Mouse (Mus musculus) C2C12 (cell line): ENCODE data around the gene Cmss1. TPM values are rescaled to one million over a fixed set of nuclear protein-coding genes. Genes with fewer than 3 reads are reported as not detected.

Experiments
- H3K27me3 ChIP-seq: one replicate; pipeline ENCODE4 v1.6.1; 2011; ENCODE audit not compliant: control insufficient read depth, insufficient read depth, insufficient read length
- H3K36me3 ChIP-seq: one replicate; pipeline ENCODE4 v1.6.1; 2011; ENCODE audit not compliant: control insufficient read depth, insufficient read depth
- H3K4me3 ChIP-seq: one replicate; pipeline ENCODE4 v1.5.1; 2011; ENCODE audit warnings: mild to moderate bottlenecking, control low read depth; ENCODE audit not compliant: poor library complexity, insufficient read depth, severe bottlenecking
- H3K79me2 ChIP-seq: one replicate; pipeline ENCODE4 v1.6.1; 2011; ENCODE audit not compliant: control insufficient read depth, insufficient read depth
- H3K79me3 ChIP-seq: one replicate; pipeline ENCODE4 v1.6.1; 2011; ENCODE audit warnings: low read depth, control low read depth
- H3ac ChIP-seq: one replicate; pipeline ENCODE3; 2011; ENCODE audit warnings: low read depth; ENCODE audit not compliant: control insufficient read depth, insufficient read length
- CEBPB ChIP-seq: IDR thresholded peaks from one replicate; pipeline ENCODE4 v1.6.1; 2011; ENCODE audit warnings: low read depth, mild to moderate bottlenecking, control low read depth, moderate library complexity
- CTCF ChIP-seq: IDR thresholded peaks from one replicate; pipeline ENCODE4 v1.5.1; 2011; ENCODE audit not compliant: control insufficient read depth, insufficient read depth, insufficient read length
- FOSL1 ChIP-seq: IDR thresholded peaks from one replicate; pipeline ENCODE4 v1.8.0; 2011; ENCODE audit warnings: mild to moderate bottlenecking, low read length; ENCODE audit not compliant: poor library complexity, insufficient read depth, severe bottlenecking
- MAX ChIP-seq: IDR thresholded peaks from one replicate; pipeline ENCODE4 v1.6.1; 2011; ENCODE audit warnings: mild to moderate bottlenecking, control low read depth
- MYOD1 ChIP-seq: IDR thresholded peaks from one replicate; pipeline ENCODE4 v1.6.1; 2011; ENCODE audit warnings: low read depth; ENCODE audit not compliant: control insufficient read depth, insufficient read length
- MYOG ChIP-seq: IDR thresholded peaks from one replicate; pipeline ENCODE4 v1.6.1; 2011; ENCODE audit not compliant: control insufficient read depth, insufficient read length; ENCODE audit errors: extremely low read depth
- USF1 ChIP-seq: IDR thresholded peaks from one replicate; pipeline ENCODE4 v1.6.1; 2011; ENCODE audit warnings: low read depth, mild to moderate bottlenecking, control low read depth, moderate library complexity
- polyA plus RNA-seq: library from polyadenylated mRNA; unstranded; fragments of >200 nt; fragmentation: generic; extraction: Trizol; gene quantifications from one replicate; pipeline ENCODE4 v1.2.1, GENCODE M21; 2012; ENCODE audit warnings: missing spikeins

Cmss1 gene
- polyA plus RNA-seq, 1 experiment: 37.5 TPM

DNA sequence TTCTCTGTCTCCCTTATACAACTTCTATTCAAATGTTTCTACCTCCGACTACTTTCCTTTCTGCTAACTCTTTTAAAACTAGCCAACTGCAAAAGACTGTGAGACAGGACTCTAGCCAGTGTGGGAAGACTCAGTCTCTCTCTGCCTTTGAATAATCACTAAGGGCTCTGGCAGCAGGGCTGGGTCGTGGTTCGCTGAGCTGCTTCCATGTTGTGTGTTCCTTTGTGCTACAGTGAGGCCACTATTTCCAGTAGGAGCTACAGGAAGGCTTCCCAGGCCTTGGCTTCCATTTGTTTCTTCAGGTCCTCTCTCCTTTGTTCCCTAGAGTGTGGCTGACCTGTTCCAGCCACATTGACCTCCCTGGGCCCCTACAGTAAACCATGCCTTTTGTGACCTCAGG lies 260.4 kb downstream of the Cmss1 start:
- Histone ChIP-seq H3K36me3 (no peaks in the 10 kb centered on the region), H3K4me3 (no peak overlapping the region), H3ac (no peak overlapping the region), H3K27me3 (no peaks in the 10 kb centered on the region), H3K79me3 (no peaks in the 10 kb centered on the region), H3K79me2 (no peaks in the 10 kb centered on the region)
- TF ChIP-seq CEBPB (no peak), MYOG (no peak), MYOD1 (no peak), FOSL1 (no peak), USF1 (no peak), CTCF (no peak), MAX (no peak)

DNA sequence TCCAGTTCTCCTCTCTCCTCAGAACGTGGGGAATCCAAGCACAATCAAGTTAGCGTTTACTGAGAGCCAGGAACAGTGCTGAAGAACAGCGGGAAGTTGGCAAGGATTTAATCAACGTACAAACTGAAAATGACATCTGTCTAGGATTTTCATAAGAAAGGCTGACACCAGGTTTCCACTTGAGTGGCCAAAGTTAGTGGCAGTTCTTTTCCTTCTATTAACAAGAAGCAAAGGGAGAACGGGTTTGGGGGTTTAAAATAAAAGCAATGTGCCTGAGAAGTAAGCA lies 266.1 kb downstream of the Cmss1 start:
- TF ChIP-seq MYOG (no peak), MAX (no peak), CTCF (no peak), FOSL1 (no peak), MYOD1 (no peak), CEBPB (no peak), USF1 (no peak)
- no peaks in the 10 kb centered on the region for H3K36me3 ChIP-seq
- H3K79me3 ChIP-seq: no peaks in the 10 kb centered on the region
- no peak overlapping the region for H3K4me3 ChIP-seq
- H3K79me2 ChIP-seq: no peaks in the 10 kb centered on the region
- no peaks in the 10 kb centered on the region for H3K27me3 ChIP-seq
- H3ac ChIP-seq: no peak overlapping the region

DNA sequence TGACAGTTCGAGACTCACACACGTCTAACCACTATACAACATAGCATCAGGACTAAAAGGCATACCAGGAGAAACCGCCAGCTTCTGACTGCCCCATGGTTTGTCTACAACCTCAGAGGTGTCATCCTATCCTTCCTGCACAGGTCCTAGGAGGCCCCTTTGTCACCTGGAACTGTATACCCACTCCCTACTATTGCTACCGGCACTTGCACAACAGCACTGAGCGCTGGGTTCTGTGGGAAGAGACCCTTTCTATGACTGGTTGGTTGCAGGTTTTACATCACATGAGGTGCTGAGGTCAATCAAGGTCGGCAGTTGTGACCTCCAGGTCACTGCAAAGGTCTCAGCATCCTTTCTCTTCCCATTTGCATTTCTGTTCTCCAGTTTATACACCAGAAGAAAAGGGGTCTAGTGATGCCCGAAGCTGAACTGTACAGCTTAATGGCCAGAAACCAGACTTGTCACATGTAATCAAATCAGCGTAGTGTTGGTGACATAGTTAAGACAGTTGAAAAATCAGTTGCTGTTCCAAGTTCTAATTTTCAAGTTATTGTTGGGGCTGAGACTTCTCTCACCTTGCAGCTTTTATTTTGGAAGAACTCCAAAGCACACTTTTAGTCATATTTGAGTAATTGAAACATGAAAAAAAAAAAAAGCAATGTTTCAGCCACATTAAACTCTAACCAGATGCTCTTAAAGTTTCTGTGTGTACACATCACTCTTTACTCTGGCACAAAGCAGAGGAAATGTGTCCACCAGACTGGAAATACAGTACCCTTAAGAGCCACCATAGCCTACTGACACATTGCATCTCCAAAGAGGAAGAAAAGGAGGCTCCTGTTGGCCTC lies 266.7 kb downstream of the Cmss1 start:
- no peaks in the 10 kb centered on the region for H3K27me3 ChIP-seq

DNA sequence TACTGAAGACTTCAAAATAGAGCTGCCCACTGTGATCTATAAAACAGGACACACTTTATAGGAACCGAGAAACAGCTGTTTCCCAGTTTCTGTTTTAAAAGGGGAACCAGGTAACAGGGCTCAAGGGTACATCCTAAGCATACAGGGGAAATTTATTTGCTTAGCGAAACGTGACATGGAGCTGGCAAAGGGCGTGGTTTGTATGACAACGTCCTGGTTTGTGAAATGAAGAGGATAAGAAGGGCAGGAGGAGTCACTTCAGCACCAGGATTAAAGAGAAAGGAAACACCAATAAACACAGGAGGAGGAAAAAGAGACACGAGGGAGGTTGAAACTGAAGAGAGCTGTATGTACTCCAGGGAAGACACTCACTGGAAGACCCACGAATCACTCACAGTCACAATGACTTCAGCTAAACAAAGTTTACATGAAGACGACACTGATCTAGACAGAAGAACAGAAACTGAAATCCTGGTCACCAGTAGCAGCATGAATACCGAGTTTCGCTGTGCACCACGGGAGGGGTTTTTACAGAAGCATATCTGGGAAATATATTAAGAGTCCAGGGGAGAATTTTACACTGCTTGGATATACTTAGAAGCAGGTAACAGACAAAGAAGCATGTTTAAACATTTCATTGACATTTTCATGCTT lies 269.8 kb downstream of the Cmss1 start:
- no peak for TF ChIP-seq USF1
- no peak for TF ChIP-seq MYOD1
- TF ChIP-seq CEBPB: no peak
- no peak for TF ChIP-seq MAX
- TF ChIP-seq FOSL1: no peak
- no peak for TF ChIP-seq MYOG
- no peak for TF ChIP-seq CTCF
- no peaks in the 10 kb centered on the region for H3K79me3 ChIP-seq
- no peak overlapping the region for H3ac ChIP-seq
- H3K79me2 ChIP-seq: no peaks in the 10 kb centered on the region
- no peaks in the 10 kb centered on the region for H3K36me3 ChIP-seq
- H3K27me3 ChIP-seq: no peaks in the 10 kb centered on the region
- H3K4me3 ChIP-seq: no peak overlapping the region

More for the DNA sequence above, 266.7 kb downstream of the Cmss1 start:
- TF ChIP-seq USF1 (no peak), MYOG (no peak), MAX (no peak), CTCF (no peak), CEBPB (no peak), FOSL1 (no peak), MYOD1 (no peak)
- Histone ChIP-seq H3K79me3 (no peaks in the 10 kb centered on the region), H3K79me2 (no peaks in the 10 kb centered on the region), H3ac (no peak overlapping the region), H3K36me3 (no peaks in the 10 kb centered on the region), H3K4me3 (no peak overlapping the region)

DNA sequence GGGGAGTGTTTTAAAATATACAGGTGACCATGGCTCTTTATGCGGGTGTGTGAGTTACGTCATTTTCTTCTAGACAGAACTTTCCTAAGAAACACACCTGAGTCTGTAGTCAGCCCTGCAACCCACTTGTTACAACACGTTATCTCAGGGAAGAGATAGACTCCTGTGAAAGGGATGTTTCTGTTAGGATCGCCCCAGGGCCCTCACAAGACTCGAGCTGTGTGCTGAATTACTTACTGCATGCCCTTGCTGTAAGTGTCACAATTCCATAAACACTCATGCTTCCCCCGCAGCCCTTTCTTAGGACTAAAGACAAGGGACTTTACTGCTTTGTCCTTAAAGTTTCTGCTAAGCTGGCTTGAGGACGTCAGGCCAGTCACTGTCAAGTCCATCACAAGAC lies 274.4 kb downstream of the Cmss1 start:
- H3K79me2 ChIP-seq: no peaks in the 10 kb centered on the region

DNA sequence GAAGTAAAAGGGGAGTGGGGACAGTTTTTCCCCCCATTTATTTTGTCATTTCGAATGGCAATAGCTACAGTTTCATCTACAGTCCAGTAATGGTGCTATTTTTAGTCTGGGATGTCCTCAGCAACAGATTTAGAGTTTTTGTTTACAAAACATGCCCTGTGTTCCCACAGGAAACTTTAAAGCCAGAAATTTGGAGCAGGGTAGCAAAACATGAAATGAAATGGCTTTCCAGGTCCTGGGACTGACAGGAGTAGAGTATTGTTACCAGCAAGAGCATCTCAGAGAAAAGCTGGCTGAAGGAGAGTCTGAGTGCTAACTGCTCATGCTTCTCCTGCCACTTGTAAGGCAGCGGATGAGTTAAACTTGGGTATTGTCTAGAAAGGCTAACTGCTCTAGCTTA lies 276.6 kb downstream of the Cmss1 start:
- H3K79me3 ChIP-seq: no peaks in the 10 kb centered on the region
- no peaks in the 10 kb centered on the region for H3K36me3 ChIP-seq
- H3K79me2 ChIP-seq: no peaks in the 10 kb centered on the region
- H3K27me3 ChIP-seq: no peaks in the 10 kb centered on the region
- H3K4me3 ChIP-seq: no peak overlapping the region
- TF ChIP-seq FOSL1: no peak
- TF ChIP-seq MYOD1: no peak
- TF ChIP-seq MYOG: no peak
- TF ChIP-seq CEBPB: no peak
- TF ChIP-seq MAX: no peak
- TF ChIP-seq USF1: no peak
- no peak for TF ChIP-seq CTCF
- H3ac ChIP-seq: no peak overlapping the region

More for the DNA sequence above, 274.4 kb downstream of the Cmss1 start:
- no peak overlapping the region for H3K4me3 ChIP-seq
- H3ac ChIP-seq: no peak overlapping the region
- H3K36me3 ChIP-seq: no peaks in the 10 kb centered on the region
- H3K27me3 ChIP-seq: no peaks in the 10 kb centered on the region
- H3K79me3 ChIP-seq: no peaks in the 10 kb centered on the region
- no peak for TF ChIP-seq FOSL1
- no peak for TF ChIP-seq CEBPB
